Mouse (Mus musculus): ENCODE results near the gene Cox11. TPM values are rescaled to one million over a fixed set of nuclear protein-coding genes. Genes with fewer than 3 reads are reported as not detected.
A peak's percentile ranks its signal among the peaks of the same experiment; 100 is the strongest.

Cox11 gene
- 38.2 and 40.5 TPM in 2 replicates for polyA plus RNA-seq (2016; fragmentation: Nextera tagmentation; extraction: Ambion mirVana)

GRCm38 (mm10) chr11:90637440-90638311 is at the start of gene Cox11, which contains the start of gene Stxbp4:
Gene Cox11 (plus strand): TSS chr11:90638173.
Gene Stxbp4 (minus strand): TSS chr11:90638084.
- under 1% methylated on average over 48 of the region's 48 CpGs for WGBS (ENCODE audit: insufficient replicate concordance)
- Histone ChIP-seq H3K36me3 (peaks cover 22% of the 10 kb centered on the region), H3K4me3 (peak within 1 kb of the TSS; percentile 98), H3K9me3 (replicated peaks) (no peaks in the 10 kb centered on the region), H3K4me1 (peaks cover 39% of the 10 kb centered on the region), H3K4me2 (peak within 1 kb of the TSS; percentile 75), H3K27me3 (replicated peaks) (no peaks in the 10 kb centered on the region), H3K27ac (peak within 1 kb of the TSS; percentile 90), H3K9ac (peak within 1 kb of the TSS; percentile 99)
- peak; percentile 90 for ATAC-seq

DNA sequence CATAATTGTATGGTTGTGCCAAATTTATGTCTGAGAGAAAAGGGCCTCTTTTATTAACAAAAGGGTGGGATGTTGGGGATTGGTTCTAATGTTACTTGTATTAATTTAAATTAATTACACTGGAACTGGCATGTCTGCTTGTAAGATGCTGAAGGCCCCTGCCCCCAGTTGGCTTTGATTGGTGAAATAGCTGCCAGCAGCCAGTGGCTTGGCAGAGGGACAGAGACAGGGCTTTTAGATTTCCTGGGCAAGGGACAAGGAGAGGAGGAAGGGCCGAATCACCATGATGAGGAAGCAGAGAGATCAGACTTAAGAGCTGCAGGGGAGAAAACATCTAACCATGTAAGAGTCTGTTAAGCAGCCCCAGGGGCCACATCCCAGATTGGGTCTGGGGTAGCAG is 47.0 kb upstream of the Cox11 start:
- H3K36me3 ChIP-seq: peaks cover 23% of the 10 kb centered on the region
- H3K4me1 ChIP-seq: no peaks in the 10 kb centered on the region
- H3K27me3 ChIP-seq (replicated peaks): no peaks in the 10 kb centered on the region
- no peaks in the 10 kb centered on the region for H3K9me3 ChIP-seq (replicated peaks)
- H3K27ac ChIP-seq: no peak overlapping the region
- H3K9ac ChIP-seq: no peak overlapping the region
- 81% methylated on average over 1 of the region's 1 CpGs for WGBS (ENCODE audit: insufficient replicate concordance)
- H3K4me2 ChIP-seq: no peak overlapping the region
- no peak for ATAC-seq
- no peak overlapping the region for H3K4me3 ChIP-seq

- Histone ChIP-seq H3K4me2 (no peak overlapping the region), H3K9ac (no peak overlapping the region), H3K27me3 (replicated peaks) (no peaks in the 10 kb centered on the region), H3K4me1 (no peaks in the 10 kb centered on the region), H3K4me3 (no peak overlapping the region), H3K27ac (no peak overlapping the region), H3K36me3 (peaks cover 33% of the 10 kb centered on the region), H3K9me3 (replicated peaks) (no peaks in the 10 kb centered on the region)
- WGBS (ENCODE audit: insufficient replicate concordance): 100% methylated on average over 1 of the region's 1 CpGs
- no peak for ATAC-seq
Measured at GRCm38 (mm10) chr11:90595826-90596225, 42.1 kb upstream of the Cox11 start.

GRCm38 (mm10) chr11:90603066-90603465 is 34.9 kb upstream of the Cox11 start:
- WGBS (ENCODE audit: insufficient replicate concordance): 85% methylated on average over 2 of the region's 2 CpGs
- H3K4me3 ChIP-seq: no peak overlapping the region
- H3K4me1 ChIP-seq: no peaks in the 10 kb centered on the region
- H3K36me3 ChIP-seq: peaks cover 45% of the 10 kb centered on the region
- H3K9ac ChIP-seq: no peak overlapping the region
- no peak for ATAC-seq
- no peak overlapping the region for H3K27ac ChIP-seq
- no peaks in the 10 kb centered on the region for H3K9me3 ChIP-seq (replicated peaks)
- no peak overlapping the region for H3K4me2 ChIP-seq
- no peaks in the 10 kb centered on the region for H3K27me3 ChIP-seq (replicated peaks)

GRCm38 (mm10) chr11:90612118-90612517 is 25.9 kb upstream of the Cox11 start:
- Histone ChIP-seq H3K36me3 (peaks cover 24% of the 10 kb centered on the region), H3K4me1 (peaks cover 12% of the 10 kb centered on the region), H3K4me2 (no peak overlapping the region), H3K9me3 (replicated peaks) (no peaks in the 10 kb centered on the region), H3K9ac (no peak overlapping the region), H3K27me3 (replicated peaks) (no peaks in the 10 kb centered on the region), H3K27ac (no peak overlapping the region), H3K4me3 (no peak overlapping the region)
- no peak for ATAC-seq

DNA sequence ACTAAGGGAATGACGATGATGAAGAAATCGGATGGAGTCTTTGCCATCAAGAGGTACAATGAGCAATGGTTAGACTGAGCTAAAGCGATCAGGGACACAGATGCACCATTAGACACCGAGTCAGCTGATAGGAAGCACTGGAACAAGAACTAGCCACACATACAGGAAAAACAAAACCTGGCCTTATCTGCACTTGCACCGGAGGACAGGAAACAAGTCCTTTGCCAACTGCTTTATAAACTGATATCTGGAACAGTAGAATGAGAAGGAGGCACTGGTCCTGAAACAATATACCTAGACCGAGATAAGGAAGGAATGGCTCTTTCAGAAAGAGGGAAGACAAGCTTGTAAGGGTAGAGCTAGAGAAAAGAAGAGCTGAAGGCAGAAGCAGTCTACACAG is 23.2 kb upstream of the Cox11 start:
- ATAC-seq: no peak
- WGBS (ENCODE audit: insufficient replicate concordance): 48% methylated on average over 6 of the region's 6 CpGs
- no peak overlapping the region for H3K9ac ChIP-seq
- H3K27me3 ChIP-seq (replicated peaks): no peaks in the 10 kb centered on the region
- peaks cover 36% of the 10 kb centered on the region for H3K36me3 ChIP-seq
- H3K4me1 ChIP-seq: peaks cover 12% of the 10 kb centered on the region
- no peak overlapping the region for H3K4me3 ChIP-seq
- no peak overlapping the region for H3K27ac ChIP-seq
- no peak overlapping the region for H3K4me2 ChIP-seq
- no peaks in the 10 kb centered on the region for H3K9me3 ChIP-seq (replicated peaks)

DNA sequence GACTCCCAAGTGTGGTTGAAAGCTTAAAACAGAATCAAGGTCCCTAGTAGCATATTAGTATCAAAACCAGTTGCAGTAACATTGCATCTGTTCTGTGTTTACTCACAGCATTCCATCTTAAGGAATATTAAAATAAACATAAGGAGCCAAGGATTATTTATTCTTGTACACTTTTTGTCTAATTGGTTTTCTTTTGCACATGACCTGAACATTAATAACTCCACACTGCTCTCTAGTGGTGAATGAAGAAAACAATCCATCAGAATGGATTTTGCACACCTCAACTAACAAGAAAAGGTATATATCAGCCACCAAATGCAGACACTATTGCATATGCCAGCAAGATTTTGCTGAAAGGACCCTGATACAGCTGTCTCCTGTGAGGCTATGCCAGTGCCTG is 21.5 kb upstream of the Cox11 start:
- no peak overlapping the region for H3K4me3 ChIP-seq
- H3K36me3 ChIP-seq: peaks cover 41% of the 10 kb centered on the region
- peaks cover 12% of the 10 kb centered on the region for H3K4me1 ChIP-seq
- ATAC-seq: no peak
- no peak overlapping the region for H3K4me2 ChIP-seq
- H3K27me3 ChIP-seq (replicated peaks): no peaks in the 10 kb centered on the region
- no peaks in the 10 kb centered on the region for H3K9me3 ChIP-seq (replicated peaks)
- no peak overlapping the region for H3K9ac ChIP-seq
- no peak overlapping the region for H3K27ac ChIP-seq

DNA sequence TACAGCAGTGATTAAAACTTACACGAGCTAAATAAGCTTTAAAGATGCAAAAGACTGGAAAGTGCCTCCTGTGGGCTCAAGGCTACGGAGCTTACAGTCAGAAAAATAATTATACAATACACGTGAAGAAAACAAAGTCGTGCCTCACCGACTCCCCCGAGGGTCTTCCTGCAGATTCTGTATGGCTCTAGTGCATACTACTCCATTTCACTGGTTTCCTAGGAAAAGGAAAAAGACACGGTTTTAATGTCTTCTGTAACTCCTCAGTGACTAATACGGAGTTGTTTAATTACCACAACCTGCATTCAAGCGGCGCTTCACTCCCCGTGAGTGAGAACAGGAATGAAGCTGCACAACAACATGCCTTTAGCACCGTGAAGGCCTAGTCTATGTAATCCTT is 15.9 kb upstream of the Cox11 start:
- Histone ChIP-seq H3K4me2 (no peak overlapping the region), H3K9ac (no peak overlapping the region), H3K27ac (no peak overlapping the region), H3K4me1 (no peaks in the 10 kb centered on the region), H3K4me3 (no peak overlapping the region), H3K27me3 (replicated peaks) (no peaks in the 10 kb centered on the region), H3K36me3 (peaks cover 21% of the 10 kb centered on the region), H3K9me3 (replicated peaks) (no peaks in the 10 kb centered on the region)
- WGBS (ENCODE audit: insufficient replicate concordance): 81% methylated on average over 12 of the region's 12 CpGs
- ATAC-seq: no peak

DNA sequence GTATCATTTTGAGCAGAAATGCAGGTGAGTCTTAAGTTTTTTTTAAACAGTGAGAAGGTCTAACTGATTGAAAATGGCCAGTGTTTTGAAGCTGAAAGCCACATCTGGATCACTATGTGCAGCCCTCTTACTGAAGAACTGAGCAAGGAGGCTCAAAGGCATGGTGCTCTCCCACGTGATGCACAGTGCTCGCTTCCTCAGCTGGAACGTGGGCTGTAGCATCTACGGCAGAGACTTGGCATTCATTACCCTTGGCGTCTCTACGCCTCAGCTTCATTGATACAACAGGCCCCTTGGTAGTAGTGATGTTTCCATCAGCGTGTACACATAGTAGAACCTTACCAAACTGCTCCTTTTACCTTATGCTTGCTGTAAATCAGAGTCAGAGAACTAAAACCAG is 15.5 kb upstream of the Cox11 start:
- H3K4me3 ChIP-seq: no peak overlapping the region
- H3K9ac ChIP-seq: no peak overlapping the region
- no peaks in the 10 kb centered on the region for H3K9me3 ChIP-seq (replicated peaks)
- peaks cover 18% of the 10 kb centered on the region for H3K36me3 ChIP-seq
- 88% methylated on average over 7 of the region's 7 CpGs for WGBS (ENCODE audit: insufficient replicate concordance)
- no peak overlapping the region for H3K27ac ChIP-seq
- H3K27me3 ChIP-seq (replicated peaks): no peaks in the 10 kb centered on the region
- no peak overlapping the region for H3K4me2 ChIP-seq
- ATAC-seq: no peak
- H3K4me1 ChIP-seq: no peaks in the 10 kb centered on the region

DNA sequence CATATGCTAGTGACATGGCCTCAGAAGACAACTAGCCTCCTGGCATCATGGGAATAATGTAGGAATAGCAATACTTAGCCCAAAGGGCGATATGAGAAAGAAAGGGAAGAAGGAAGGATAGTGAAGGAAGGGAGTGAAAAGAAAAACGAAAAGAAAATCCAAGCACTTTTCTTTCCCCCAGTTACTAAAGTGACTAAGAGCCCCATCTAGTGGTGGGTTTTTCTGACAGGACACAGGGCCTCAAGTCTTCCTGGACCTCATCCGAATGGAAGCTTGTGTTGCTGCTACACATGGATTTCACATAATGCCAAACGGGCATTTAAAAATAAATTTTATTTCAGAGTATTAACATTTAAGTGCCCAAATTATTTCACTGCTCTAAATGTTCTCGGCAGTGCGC is 14.5 kb upstream of the Cox11 start:
- no peaks in the 10 kb centered on the region for H3K4me1 ChIP-seq
- no peak overlapping the region for H3K27ac ChIP-seq
- H3K36me3 ChIP-seq: peaks cover 12% of the 10 kb centered on the region
- no peak overlapping the region for H3K4me2 ChIP-seq
- no peak for ATAC-seq
- no peak overlapping the region for H3K9ac ChIP-seq
- 43% methylated on average over 6 of the region's 6 CpGs for WGBS (ENCODE audit: insufficient replicate concordance)
- H3K9me3 ChIP-seq (replicated peaks): no peaks in the 10 kb centered on the region
- no peaks in the 10 kb centered on the region for H3K27me3 ChIP-seq (replicated peaks)
- no peak overlapping the region for H3K4me3 ChIP-seq

DNA sequence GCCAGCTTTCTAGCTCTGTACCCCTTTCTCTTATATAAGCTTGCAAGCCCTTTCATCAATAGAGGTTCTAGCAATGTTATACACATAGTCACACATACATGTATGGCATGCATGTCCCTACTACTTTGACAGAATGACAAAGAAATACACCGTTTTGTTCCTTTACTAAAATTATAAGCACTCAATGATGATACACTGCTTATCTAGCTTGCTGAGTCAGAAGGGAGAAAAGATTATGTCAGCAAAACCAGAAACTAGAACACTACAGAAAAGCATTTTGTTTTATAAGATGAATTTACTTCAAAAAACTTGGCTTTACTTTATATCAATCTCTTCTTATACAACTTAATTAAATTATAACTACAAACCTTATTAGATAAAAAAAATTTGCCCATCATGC is 12.8 kb upstream of the Cox11 start:
- Histone ChIP-seq H3K36me3 (peaks cover 5% of the 10 kb centered on the region), H3K9me3 (replicated peaks) (no peaks in the 10 kb centered on the region), H3K4me2 (no peak overlapping the region), H3K9ac (no peak overlapping the region), H3K27ac (no peak overlapping the region), H3K4me1 (no peaks in the 10 kb centered on the region), H3K4me3 (no peak overlapping the region), H3K27me3 (replicated peaks) (no peaks in the 10 kb centered on the region)
- ATAC-seq: no peak
- 49% methylated on average over 1 of the region's 1 CpGs for WGBS (ENCODE audit: insufficient replicate concordance)

- Histone ChIP-seq H3K9me3 (replicated peaks) (no peaks in the 10 kb centered on the region), H3K9ac (no peak overlapping the region), H3K4me1 (no peaks in the 10 kb centered on the region), H3K4me2 (no peak overlapping the region), H3K27me3 (replicated peaks) (no peaks in the 10 kb centered on the region), H3K36me3 (no peaks in the 10 kb centered on the region), H3K27ac (no peak overlapping the region), H3K4me3 (no peak overlapping the region)
- WGBS (ENCODE audit: insufficient replicate concordance): 78% methylated on average over 1 of the region's 1 CpGs
- ATAC-seq: no peak
Measured at GRCm38 (mm10) chr11:90627751-90628150, 10.2 kb upstream of the Cox11 start.

DNA sequence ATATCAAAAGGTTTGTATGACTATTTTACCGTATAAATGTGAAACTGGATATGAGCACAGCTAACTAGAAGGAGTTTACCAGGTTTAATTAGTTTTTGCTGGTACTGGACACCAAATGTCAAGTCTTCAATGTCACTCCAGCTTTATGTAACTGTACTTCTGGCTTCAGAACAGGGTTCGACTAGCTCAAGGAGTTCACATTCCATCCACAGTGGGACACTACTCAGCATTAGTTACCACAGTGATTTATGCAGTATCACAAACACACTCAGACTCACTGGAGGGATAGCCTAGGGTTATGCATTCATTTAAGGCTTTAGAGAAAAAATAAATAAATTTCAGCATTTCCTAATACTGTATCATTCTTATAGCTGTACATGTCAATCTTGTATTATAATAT is 5.5 kb upstream of the Cox11 start:
- H3K9me3 ChIP-seq (replicated peaks): no peaks in the 10 kb centered on the region
- no peaks in the 10 kb centered on the region for H3K27me3 ChIP-seq (replicated peaks)
- no peak overlapping the region for H3K4me3 ChIP-seq
- ATAC-seq: no peak
- no peaks in the 10 kb centered on the region for H3K36me3 ChIP-seq
- H3K27ac ChIP-seq: no peak overlapping the region
- no peak overlapping the region for H3K4me2 ChIP-seq
- WGBS (ENCODE audit: insufficient replicate concordance): 73% methylated on average over 2 of the region's 2 CpGs
- peaks cover 18% of the 10 kb centered on the region for H3K4me1 ChIP-seq
- H3K9ac ChIP-seq: no peak overlapping the region

Measured in liver, embryonic 12.5 days (tissue).